Mouse (Mus musculus) C2C12 (cell line): ENCODE measurements around the gene Nck2.

Source experiments
- CEBPB ChIP-seq: IDR thresholded peaks from one replicate; pipeline ENCODE4 v1.6.1; 2011; ENCODE audit warnings: low read depth, mild to moderate bottlenecking, control low read depth, moderate library complexity
- CTCF ChIP-seq: IDR thresholded peaks from one replicate; pipeline ENCODE4 v1.5.1; 2011; ENCODE audit not compliant: control insufficient read depth, insufficient read depth, insufficient read length
- MAX ChIP-seq: IDR thresholded peaks from one replicate; pipeline ENCODE4 v1.6.1; 2011; ENCODE audit warnings: mild to moderate bottlenecking, control low read depth
- MYOG ChIP-seq: IDR thresholded peaks from one replicate; pipeline ENCODE4 v1.6.1; 2011; ENCODE audit not compliant: control insufficient read depth, insufficient read length; ENCODE audit errors: extremely low read depth

- TF ChIP-seq CTCF (no peak), MAX (no peak), MYOG (no peak), CEBPB (no peak)
These were observed 33.6 kb downstream of the Nck2 start for GRCm38 (mm10) chr1:43477954-43478353.
